Mouse (Mus musculus): Measurements from ENCODE around the gene Cherp. TPM values are rescaled to one million over a fixed set of nuclear protein-coding genes. Genes with fewer than 3 reads are reported as not detected.

Gene Cherp
- polyA plus RNA-seq, 1 experiment: 56.9 TPM

DNA sequence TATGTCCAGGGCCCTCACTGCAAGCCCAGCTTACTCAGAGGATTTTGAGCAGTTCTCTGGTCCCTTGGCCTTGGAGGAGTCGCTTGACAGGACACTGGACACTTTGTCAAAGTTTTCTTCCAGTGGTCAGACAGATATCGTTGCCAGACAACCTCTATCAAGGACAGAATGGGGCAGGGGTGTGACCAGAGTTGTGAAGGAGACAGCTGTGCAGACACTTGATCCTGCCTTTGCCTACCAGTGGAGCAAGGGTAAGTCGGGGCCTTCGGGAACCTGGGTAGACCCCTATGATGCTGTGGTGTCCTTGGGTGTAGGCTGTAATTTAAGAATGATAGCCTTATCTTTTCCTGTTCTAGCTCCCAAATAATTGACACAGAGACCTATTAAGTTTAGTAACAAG, 19.7 kb downstream of the Cherp start:
- H3K79me2 ChIP-seq (ENCODE audit: control insufficient read depth, insufficient read depth): no peaks in the 10 kb centered on the region
- H3K36me3 ChIP-seq (ENCODE audit: control insufficient read depth, insufficient read depth): peaks cover 26% of the 10 kb centered on the region
- H3K27me3 ChIP-seq (ENCODE audit: control insufficient read depth, insufficient read depth, insufficient read length): no peaks in the 10 kb centered on the region
- TF ChIP-seq MAX (IDR thresholded peaks at IDR 0.05): no peak
- TF ChIP-seq MYOG (IDR thresholded peaks at IDR 0.05; ENCODE audit: control insufficient read depth, extremely low read depth, insufficient read length): no peak
- no peak for TF ChIP-seq FOSL1 (IDR thresholded peaks at IDR 0.05; ENCODE audit: insufficient read depth, low read length, poor library complexity, severe bottlenecking)
- no peak for TF ChIP-seq CTCF (IDR thresholded peaks at IDR 0.05; ENCODE audit: control insufficient read depth, insufficient read depth, insufficient read length)
- TF ChIP-seq MYOD1 (IDR thresholded peaks at IDR 0.05; ENCODE audit: control insufficient read depth, insufficient read length, low read depth): no peak
- no peak for TF ChIP-seq USF1 (IDR thresholded peaks at IDR 0.05; ENCODE audit: low read depth)
- no peak for TF ChIP-seq CEBPB (IDR thresholded peaks at IDR 0.05; ENCODE audit: low read depth)
- H3ac ChIP-seq (ENCODE audit: control insufficient read depth, insufficient read length, low read depth): no peak overlapping the region
- no peaks in the 10 kb centered on the region for H3K79me3 ChIP-seq (ENCODE audit: low read depth)
- H3K4me3 ChIP-seq (ENCODE audit: insufficient read depth, poor library complexity, severe bottlenecking): no peak overlapping the region

DNA sequence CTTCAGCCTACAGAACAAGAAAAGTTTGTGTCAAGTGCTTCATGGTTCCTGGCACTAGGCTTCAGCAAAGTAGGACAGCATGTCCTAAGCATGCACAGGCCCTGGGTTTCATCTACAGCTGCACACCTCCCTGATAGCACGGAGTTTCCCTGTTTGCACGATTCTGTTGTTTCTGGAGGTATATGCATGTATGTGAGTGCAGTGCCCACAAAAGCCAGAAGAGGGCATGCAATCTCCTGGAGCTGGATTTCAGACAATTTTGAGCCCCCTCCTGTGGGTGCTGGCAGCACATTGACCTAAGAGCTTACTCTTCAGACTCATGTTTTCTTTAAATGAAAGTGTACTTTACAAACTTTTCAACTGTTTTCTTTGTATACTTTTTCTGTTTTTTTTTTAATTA, 21.1 kb downstream of the Cherp start:
- no peaks in the 10 kb centered on the region for H3K79me2 ChIP-seq (ENCODE audit: control insufficient read depth, insufficient read depth)
- H3K79me3 ChIP-seq (ENCODE audit: low read depth): no peaks in the 10 kb centered on the region
- H3ac ChIP-seq (ENCODE audit: control insufficient read depth, insufficient read length, low read depth): no peak overlapping the region
- no peaks in the 10 kb centered on the region for H3K27me3 ChIP-seq (ENCODE audit: control insufficient read depth, insufficient read depth, insufficient read length)
- TF ChIP-seq MYOD1 (IDR thresholded peaks at IDR 0.05; ENCODE audit: control insufficient read depth, insufficient read length, low read depth) (no peak), CEBPB (IDR thresholded peaks at IDR 0.05; ENCODE audit: low read depth) (no peak), MAX (IDR thresholded peaks at IDR 0.05) (no peak), FOSL1 (IDR thresholded peaks at IDR 0.05; ENCODE audit: insufficient read depth, low read length, poor library complexity, severe bottlenecking) (no peak), CTCF (IDR thresholded peaks at IDR 0.05; ENCODE audit: control insufficient read depth, insufficient read depth, insufficient read length) (no peak)
- peaks cover 21% of the 10 kb centered on the region for H3K36me3 ChIP-seq (ENCODE audit: control insufficient read depth, insufficient read depth)
- H3K4me3 ChIP-seq (ENCODE audit: insufficient read depth, poor library complexity, severe bottlenecking): no peak overlapping the region

DNA sequence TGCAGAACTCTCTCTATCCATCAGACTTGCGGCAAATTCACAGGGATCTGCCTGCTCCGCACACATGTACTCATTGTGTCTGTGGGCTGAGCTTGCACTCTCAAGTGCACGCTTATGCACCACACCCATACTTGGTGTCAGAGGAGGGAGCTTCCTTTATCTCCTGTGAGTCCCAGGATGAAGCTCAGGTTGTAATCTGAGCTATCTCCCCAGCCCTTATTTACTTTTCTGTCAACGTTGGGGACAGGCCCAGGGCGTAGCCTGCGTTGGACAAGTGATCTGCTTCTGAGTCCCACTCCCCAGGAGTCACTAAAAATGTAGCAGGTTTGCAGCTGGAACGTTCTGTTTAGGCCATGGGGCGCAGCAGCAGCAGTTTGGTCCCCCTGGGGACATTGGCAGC, 23.5 kb downstream of the Cherp start:
- TF ChIP-seq USF1 (IDR thresholded peaks at IDR 0.05; ENCODE audit: low read depth): no peak
- no peak for TF ChIP-seq MYOD1 (IDR thresholded peaks at IDR 0.05; ENCODE audit: control insufficient read depth, insufficient read length, low read depth)
- TF ChIP-seq MAX (IDR thresholded peaks at IDR 0.05): no peak
- no peak for TF ChIP-seq CTCF (IDR thresholded peaks at IDR 0.05; ENCODE audit: control insufficient read depth, insufficient read depth, insufficient read length)
- no peak for TF ChIP-seq FOSL1 (IDR thresholded peaks at IDR 0.05; ENCODE audit: insufficient read depth, low read length, poor library complexity, severe bottlenecking)
- no peak for TF ChIP-seq MYOG (IDR thresholded peaks at IDR 0.05; ENCODE audit: control insufficient read depth, extremely low read depth, insufficient read length)
- no peak for TF ChIP-seq CEBPB (IDR thresholded peaks at IDR 0.05; ENCODE audit: low read depth)
- no peaks in the 10 kb centered on the region for H3K27me3 ChIP-seq (ENCODE audit: control insufficient read depth, insufficient read depth, insufficient read length)
- no peaks in the 10 kb centered on the region for H3K79me3 ChIP-seq (ENCODE audit: low read depth)
- no peak overlapping the region for H3K4me3 ChIP-seq (ENCODE audit: insufficient read depth, poor library complexity, severe bottlenecking)
- H3ac ChIP-seq (ENCODE audit: control insufficient read depth, insufficient read length, low read depth): no peak overlapping the region
- H3K79me2 ChIP-seq (ENCODE audit: control insufficient read depth, insufficient read depth): no peaks in the 10 kb centered on the region
- H3K36me3 ChIP-seq (ENCODE audit: control insufficient read depth, insufficient read depth): peaks cover 16% of the 10 kb centered on the region

DNA sequence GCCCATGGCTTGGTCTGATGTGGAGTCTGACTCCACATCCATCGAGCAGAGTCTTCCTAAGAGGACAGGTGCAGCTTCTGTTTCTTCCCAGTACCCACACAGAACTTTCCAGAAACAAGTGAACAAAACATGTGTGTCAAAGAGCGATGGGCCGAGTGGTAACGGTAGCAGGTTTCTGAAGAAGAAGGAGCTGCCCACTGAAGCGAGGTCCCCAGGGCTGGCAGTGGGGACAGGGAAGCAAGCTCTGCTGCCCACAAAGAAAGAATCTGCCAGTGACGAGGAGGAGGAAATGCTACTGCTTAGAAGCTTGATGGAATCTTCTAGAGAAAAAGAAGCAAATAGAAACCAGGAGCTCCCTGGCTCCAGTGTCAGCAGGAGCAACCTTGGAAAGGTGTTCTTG, 30.0 kb downstream of the Cherp start:
- no peak overlapping the region for H3K4me3 ChIP-seq (ENCODE audit: insufficient read depth, poor library complexity, severe bottlenecking)
- H3ac ChIP-seq (ENCODE audit: control insufficient read depth, insufficient read length, low read depth): no peak overlapping the region
- peaks cover 1% of the 10 kb centered on the region for H3K36me3 ChIP-seq (ENCODE audit: control insufficient read depth, insufficient read depth)
- H3K79me2 ChIP-seq (ENCODE audit: control insufficient read depth, insufficient read depth): peaks cover 14% of the 10 kb centered on the region
- H3K27me3 ChIP-seq (ENCODE audit: control insufficient read depth, insufficient read depth, insufficient read length): no peaks in the 10 kb centered on the region
- H3K79me3 ChIP-seq (ENCODE audit: low read depth): no peaks in the 10 kb centered on the region
- TF ChIP-seq MYOG (IDR thresholded peaks at IDR 0.05; ENCODE audit: control insufficient read depth, extremely low read depth, insufficient read length): no peak
- TF ChIP-seq CEBPB (IDR thresholded peaks at IDR 0.05; ENCODE audit: low read depth): no peak

DNA sequence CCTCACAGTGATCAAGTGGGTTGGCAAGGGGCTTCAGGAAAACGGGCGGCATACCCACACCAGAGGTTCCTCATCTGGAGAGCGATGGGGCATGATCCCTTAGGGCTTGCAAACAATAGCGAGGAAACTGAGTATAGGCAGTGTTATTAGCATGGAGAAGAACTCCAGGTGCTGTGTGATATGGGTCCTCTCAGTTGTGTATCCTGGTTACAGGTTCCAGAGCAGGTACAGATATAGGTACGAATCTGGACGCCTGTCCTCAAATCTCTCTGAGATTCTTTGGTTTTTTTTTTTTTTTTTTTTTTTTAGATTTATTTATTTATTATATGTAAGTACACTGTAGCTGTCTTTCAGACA, 31.1 kb downstream of the Cherp start:
- Histone ChIP-seq H3K79me3 (ENCODE audit: low read depth) (no peaks in the 10 kb centered on the region), H3K79me2 (ENCODE audit: control insufficient read depth, insufficient read depth) (peaks cover 14% of the 10 kb centered on the region), H3ac (ENCODE audit: control insufficient read depth, insufficient read length, low read depth) (peak overlapping the region; percentile 49), H3K4me3 (ENCODE audit: insufficient read depth, poor library complexity, severe bottlenecking) (peak overlapping the region; percentile 21), H3K27me3 (ENCODE audit: control insufficient read depth, insufficient read depth, insufficient read length) (no peaks in the 10 kb centered on the region), H3K36me3 (ENCODE audit: control insufficient read depth, insufficient read depth) (no peaks in the 10 kb centered on the region)
- TF ChIP-seq USF1 (IDR thresholded peaks at IDR 0.05; ENCODE audit: low read depth) (no peak), CTCF (IDR thresholded peaks at IDR 0.05; ENCODE audit: control insufficient read depth, insufficient read depth, insufficient read length) (no peak), CEBPB (IDR thresholded peaks at IDR 0.05; ENCODE audit: low read depth) (no peak), MYOD1 (IDR thresholded peaks at IDR 0.05; ENCODE audit: control insufficient read depth, insufficient read length, low read depth) (no peak), MYOG (IDR thresholded peaks at IDR 0.05; ENCODE audit: control insufficient read depth, extremely low read depth, insufficient read length) (no peak), MAX (IDR thresholded peaks at IDR 0.05) (no peak), FOSL1 (IDR thresholded peaks at IDR 0.05; ENCODE audit: insufficient read depth, low read length, poor library complexity, severe bottlenecking) (no peak)

DNA sequence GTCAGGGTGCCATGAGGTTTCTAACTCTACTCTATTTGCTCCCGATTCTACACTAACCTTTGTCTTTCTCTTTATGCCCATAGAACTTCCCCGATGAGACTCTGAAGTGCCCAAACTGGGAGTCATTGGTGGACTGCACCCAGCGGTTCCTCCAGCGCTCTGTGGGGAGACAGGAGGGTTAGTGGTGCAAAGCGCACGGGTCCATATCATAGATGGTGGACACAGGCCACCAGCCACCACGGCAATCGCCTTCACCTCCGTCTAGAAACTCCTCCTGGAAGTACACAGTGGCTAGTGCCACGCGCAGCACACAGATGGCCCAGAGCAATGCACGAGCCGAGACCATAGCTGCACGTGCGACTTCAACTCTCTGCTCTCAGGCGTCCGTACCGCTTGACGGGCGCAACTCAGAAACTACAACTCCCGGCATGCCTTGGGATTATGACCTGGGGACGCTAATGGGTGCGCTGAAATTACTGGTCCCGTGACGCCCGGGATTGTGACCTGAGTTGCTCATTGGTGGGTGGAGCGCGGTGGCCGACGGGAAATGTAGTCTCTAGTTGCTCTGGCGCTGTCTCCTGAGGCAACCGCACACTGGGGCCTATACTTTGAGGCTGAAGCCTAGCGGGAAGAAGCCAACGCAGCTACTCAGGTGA, 31.6 kb downstream of the Cherp start, which contains the start of the genes Calr3 and 1700030K09Rik:
Gene Calr3 (minus strand): TSS at position 533 of the 656 bp plus-strand sequence.
Gene 1700030K09Rik (plus strand): TSS at position 543 of the 656 bp plus-strand sequence.
- TF ChIP-seq USF1 (IDR thresholded peaks at IDR 0.05; ENCODE audit: low read depth) (peak; percentile 32), FOSL1 (IDR thresholded peaks at IDR 0.05; ENCODE audit: insufficient read depth, low read length, poor library complexity, severe bottlenecking) (no peak), CEBPB (IDR thresholded peaks at IDR 0.05; ENCODE audit: low read depth) (no peak), MAX (IDR thresholded peaks at IDR 0.05) (peak; percentile 85), MYOG (IDR thresholded peaks at IDR 0.05; ENCODE audit: control insufficient read depth, extremely low read depth, insufficient read length) (no peak), CTCF (IDR thresholded peaks at IDR 0.05; ENCODE audit: control insufficient read depth, insufficient read depth, insufficient read length) (no peak), MYOD1 (IDR thresholded peaks at IDR 0.05; ENCODE audit: control insufficient read depth, insufficient read length, low read depth) (no peak)
- peaks cover 14% of the 10 kb centered on the region for H3K79me2 ChIP-seq (ENCODE audit: control insufficient read depth, insufficient read depth)
- peak within 1 kb of the TSS; percentile 28 for H3K4me3 ChIP-seq (ENCODE audit: insufficient read depth, poor library complexity, severe bottlenecking)
- no peaks in the 10 kb centered on the region for H3K36me3 ChIP-seq (ENCODE audit: control insufficient read depth, insufficient read depth)
- no peaks in the 10 kb centered on the region for H3K27me3 ChIP-seq (ENCODE audit: control insufficient read depth, insufficient read depth, insufficient read length)
- no peaks in the 10 kb centered on the region for H3K79me3 ChIP-seq (ENCODE audit: low read depth)
- H3ac ChIP-seq (ENCODE audit: control insufficient read depth, insufficient read length, low read depth): peak within 1 kb of the TSS; percentile 49
